Comparison of ENCODE assay signal across 19 mouse cellular contexts in the genomic region with DNA sequence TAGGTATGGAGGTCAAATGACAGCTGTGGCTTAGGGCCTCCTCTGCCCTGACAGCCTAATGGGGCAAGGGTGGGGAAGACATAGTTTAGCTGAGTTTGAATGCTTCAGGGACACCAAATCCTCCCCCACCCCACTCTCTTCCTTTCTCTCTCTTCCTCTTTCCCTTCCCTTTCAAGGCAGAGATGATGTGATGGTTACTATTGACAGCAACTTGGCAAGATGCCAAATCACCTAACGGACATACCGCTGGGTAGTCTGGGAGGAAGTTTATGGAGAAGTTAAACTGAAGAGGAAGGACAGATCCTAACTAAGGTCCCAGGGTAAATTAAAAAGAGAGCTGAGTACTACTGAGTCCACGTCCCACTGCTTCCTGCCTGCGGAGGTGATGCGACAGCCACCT. TPM values are rescaled to one million over a fixed set of nuclear protein-coding genes. Genes with fewer than 3 reads are reported as not detected.
DNase-seq lines count a peak whose midpoint lies in the region; ATAC-seq and TF ChIP-seq lines count a peak whose summit lies in the region.
"Had no signal": no experiment of that assay in that cellular context is flagged by ENCODE, and none has a peak within 500 bp of the region (broad histone marks: within the 10 kb centered on the region; RNA-seq: fewer than 3 reads in every experiment).

No protein-coding gene starts in this region.

- H3K4me3 ChIP-seq in lung, embryonic 14.5 days (ENCODE audit: low read depth, low read length) = no peak overlapping the region
- peak overlapping the region; percentile 61 for H3K4me3 ChIP-seq in testis, adult 2 months (ENCODE audit: control insufficient read depth, low read depth, low read length)
- H3K4me3 ChIP-seq: embryonic facial prominence, embryonic 10.5 days; forebrain, embryonic 13.5 days; heart, embryonic 12.5 days; hindbrain, embryonic 12.5 days had no signal

- no peaks in the 10 kb centered on the region for H3K9me3 ChIP-seq in lung, embryonic 14.5 days (ENCODE audit: low read depth, low read length)
- H3K9me3 ChIP-seq: forebrain, embryonic 13.5 days; hindbrain, embryonic 12.5 days had no signal

- TF ChIP-seq CTCF in lung, embryonic 14.5 days (IDR thresholded peaks at IDR 0.05; ENCODE audit: low read depth) = no peak
- TF ChIP-seq CTCF in testis, adult 2 months (IDR thresholded peaks at IDR 0.05; ENCODE audit: control insufficient read depth, insufficient read depth, insufficient replicate concordance, low read depth, low read length) = no peak

- ATAC-seq in lung, embryonic 14.5 days (ENCODE audit: insufficient read depth) = 0 out of 2 replicates have a peak, but pooled peaks have one; percentile 54
- peak; percentile 56 for ATAC-seq in megakaryocyte, adult 5-6 weeks (ENCODE audit: poor library complexity, severe bottlenecking)
- ATAC-seq: forebrain, embryonic 13.5 days; forebrain, postnatal 0 days; hindbrain, postnatal 0 days had no signal

- H3K9ac ChIP-seq in lung, embryonic 14.5 days = no peak overlapping the region
- H3K9ac ChIP-seq: forebrain, embryonic 13.5 days; forebrain, postnatal 0 days; heart, embryonic 12.5 days; hindbrain, embryonic 12.5 days had no signal

- WGBS in lung, embryonic 14.5 days = 48% methylated on average over 5 of the region's 5 CpGs

- no peak overlapping the region for H3K4me2 ChIP-seq in lung, embryonic 14.5 days
- H3K4me2 ChIP-seq: forebrain, embryonic 13.5 days; heart, embryonic 12.5 days; hindbrain, embryonic 12.5 days had no signal

- peak; percentile 56 for DNase-seq in lung, embryonic 14.5 days
- no peak for DNase-seq in lung, adult 18-20 months
- no peak for DNase-seq in testis, postnatal 14 days (ENCODE audit: low spot score)
- no peak for DNase-seq in cerebellum, postnatal 25 days
- DNase-seq in B cell, adult 2 months = no peak
- DNase-seq: adrenal gland, adult 8-10 months; adrenal gland, postnatal 36 days; cerebellum, adult 11-12 months; cerebellum, adult 9-10 months; cerebellum, postnatal 36 days; forebrain, postnatal 0 days; gastrocnemius, postnatal 14 days had no signal

- no peaks in the 10 kb centered on the region for H3K27me3 ChIP-seq in lung, embryonic 14.5 days (ENCODE audit: insufficient read depth, low read length)
- H3K27me3 ChIP-seq in testis, adult 2 months (ENCODE audit: control insufficient read depth, insufficient read depth, low read length) = no peaks in the 10 kb centered on the region
- H3K27me3 ChIP-seq: heart, embryonic 12.5 days; hindbrain, embryonic 12.5 days had no signal

- no peak for TF ChIP-seq POLR2A in testis, adult 2 months (IDR thresholded peaks at IDR 0.05; ENCODE audit: control insufficient read depth, low read depth, low read length)

- 0 out of 2 replicates have a peak, but pooled peaks cover under 1% of the 10 kb centered on the region for H3K4me1 ChIP-seq in lung, embryonic 14.5 days (ENCODE audit: insufficient read depth)
- peaks cover 2% of the 10 kb centered on the region; the same call in 1 of the 2 replicates for H3K4me1 ChIP-seq in testis, adult 2 months (ENCODE audit: control insufficient read depth, insufficient read depth, low read length)
- H3K4me1 ChIP-seq: forebrain, embryonic 13.5 days; heart, embryonic 12.5 days had no signal

- no peaks in the 10 kb centered on the region for H3K36me3 ChIP-seq in lung, embryonic 14.5 days (ENCODE audit: insufficient read depth)
- H3K36me3 ChIP-seq in testis, adult 2 months (ENCODE audit: control insufficient read depth, insufficient read depth, low read length) = no peaks in the 10 kb centered on the region
- H3K36me3 ChIP-seq: embryonic facial prominence, embryonic 10.5 days; heart, embryonic 12.5 days; hindbrain, embryonic 12.5 days had no signal

- H3K27ac ChIP-seq in lung, embryonic 14.5 days (ENCODE audit: low read depth) = no peak overlapping the region
- no peak overlapping the region for H3K27ac ChIP-seq in testis, adult 2 months (ENCODE audit: control insufficient read depth, insufficient read depth, low read depth, low read length)
- H3K27ac ChIP-seq: forebrain, embryonic 13.5 days; hindbrain, embryonic 12.5 days; hindbrain, postnatal 0 days had no signal

RNA-seq across cellular contexts. Expression of gene Fzd10, which starts 29.8 kb away (rescaled TPM):
- 1.7 and 2.1 TPM in 2 replicates for polyA plus RNA-seq in lung, embryonic 14.5 days (2014; fragmentation: Nextera tagmentation; extraction: Ambion mirVana)
- polyA plus RNA-seq in testis, adult 2 months (2012; rRNA removed) = 0.19 and 0.30 TPM in 2 replicates
- total RNA-seq in megakaryocyte, adult 5-6 weeks (2015) = not detected in 2 replicates
- 0.11 TPM in 1 of 2 replicates, not detected in the other for total RNA-seq in megakaryocyte, adult 5-6 weeks (2017)
